Mouse (Mus musculus) cortical plate, adult 2 months (tissue): Measurements from ENCODE around the gene Radil. TPM values are rescaled to one million over a fixed set of nuclear protein-coding genes. Genes with fewer than 3 reads are reported as not detected.

Source experiments
- H3K27ac ChIP-seq: fragments of 200-500 bp; 2 replicates; pipeline ENCODE4 v1.5.1; 2012; ENCODE audit warnings: low read length, control low read depth, inconsistent platforms; ENCODE audit not compliant: insufficient read depth
- H3K4me1 ChIP-seq: fragments of 200-500 bp; 2 replicates; pipeline ENCODE4 v1.6.1; 2011; ENCODE audit warnings: low read length; ENCODE audit not compliant: control insufficient read depth, insufficient read depth
- H3K4me3 ChIP-seq: fragments of 200-500 bp; 2 replicates; pipeline ENCODE4 v1.5.1; 2011; ENCODE audit warnings: mild to moderate bottlenecking, low read length, control low read depth; ENCODE audit not compliant: insufficient read depth
- CTCF ChIP-seq: fragments of 200-500 bp; IDR thresholded peaks from 2 replicates; pipeline ENCODE4 v1.5.1; 2011; ENCODE audit warnings: mild to moderate bottlenecking, control low read depth, low read length; ENCODE audit not compliant: insufficient read depth; ENCODE audit errors: extremely low read depth
- POLR2A ChIP-seq: fragments of 200-500 bp; IDR thresholded peaks from 2 replicates; pipeline ENCODE4 v1.6.1; 2011; ENCODE audit warnings: mild to moderate bottlenecking, low read length, control low read depth; ENCODE audit not compliant: insufficient read depth; ENCODE audit errors: extremely low read depth
- polyA plus RNA-seq: library from polyadenylated mRNA; depleted of rRNA; stranded (reverse); fragments of >200 nt; gene quantifications from 2 replicates; pipeline ENCODE4 v1.2.3, GENCODE M21; 2012

Gene Radil
- polyA plus RNA-seq, 1 experiment, result 17.7 TPM

DNA sequence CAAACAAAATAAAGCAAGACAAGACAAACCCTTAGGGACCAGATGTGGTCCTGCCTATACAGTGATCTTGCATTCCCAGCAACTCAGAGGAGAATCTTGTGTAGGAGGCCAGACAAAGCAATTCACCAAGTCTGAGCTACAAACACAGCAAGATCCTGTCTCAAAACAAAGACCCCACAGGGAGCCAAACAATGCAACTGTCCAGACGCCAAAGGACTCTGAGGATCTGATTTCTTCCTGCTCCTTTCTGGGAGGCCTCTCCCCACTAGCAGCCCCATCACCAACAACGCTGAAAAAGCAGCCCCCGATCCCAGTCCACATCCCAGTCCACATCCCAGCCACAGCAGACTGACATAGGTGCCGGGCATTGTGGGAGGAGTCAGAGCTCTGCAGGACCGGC, 4.6 kb downstream of the Radil start:
- Histone ChIP-seq H3K27ac (no peak overlapping the region), H3K4me1 (no peaks in the 10 kb centered on the region; the same call in 1 of the 2 replicates), H3K4me3 (no peak overlapping the region)
- TF ChIP-seq POLR2A, result no peak

- no peak overlapping the region for H3K27ac ChIP-seq
- no peak overlapping the region for H3K4me3 ChIP-seq
- TF ChIP-seq CTCF, result no peak
- no peak for TF ChIP-seq POLR2A
- no peaks in the 10 kb centered on the region; the same call in 1 of the 2 replicates for H3K4me1 ChIP-seq
Observed at GRCm38 (mm10) chr5:142545014-142545795, 5.7 kb downstream of the Radil start.

- no peaks in the 10 kb centered on the region for H3K4me1 ChIP-seq
- no peak overlapping the region for H3K27ac ChIP-seq
- no peak for TF ChIP-seq POLR2A
- no peak overlapping the region for H3K4me3 ChIP-seq
Observed at GRCm38 (mm10) chr5:142537286-142537685, 13.6 kb downstream of the Radil start.

GRCm38 (mm10) chr5:142535388-142535787, 15.5 kb downstream of the Radil start:
- Histone ChIP-seq H3K4me3 (no peak overlapping the region), H3K27ac (no peak overlapping the region), H3K4me1 (no peaks in the 10 kb centered on the region)
- TF ChIP-seq CTCF (no peak), POLR2A (no peak)

- TF ChIP-seq CTCF, result no peak
- no peak for TF ChIP-seq POLR2A
- no peak within 1 kb of the TSS for H3K4me3 ChIP-seq
- H3K27ac ChIP-seq, result no peak within 1 kb of the TSS
- H3K4me1 ChIP-seq, result no peaks in the 10 kb centered on the region
Observed at GRCm38 (mm10) chr5:142529915-142530314, 21.0 kb downstream of the Radil start, which contains the start of gene Papolb. Gene Papolb, minus strand, starts transcription at chr5:142530076.

DNA sequence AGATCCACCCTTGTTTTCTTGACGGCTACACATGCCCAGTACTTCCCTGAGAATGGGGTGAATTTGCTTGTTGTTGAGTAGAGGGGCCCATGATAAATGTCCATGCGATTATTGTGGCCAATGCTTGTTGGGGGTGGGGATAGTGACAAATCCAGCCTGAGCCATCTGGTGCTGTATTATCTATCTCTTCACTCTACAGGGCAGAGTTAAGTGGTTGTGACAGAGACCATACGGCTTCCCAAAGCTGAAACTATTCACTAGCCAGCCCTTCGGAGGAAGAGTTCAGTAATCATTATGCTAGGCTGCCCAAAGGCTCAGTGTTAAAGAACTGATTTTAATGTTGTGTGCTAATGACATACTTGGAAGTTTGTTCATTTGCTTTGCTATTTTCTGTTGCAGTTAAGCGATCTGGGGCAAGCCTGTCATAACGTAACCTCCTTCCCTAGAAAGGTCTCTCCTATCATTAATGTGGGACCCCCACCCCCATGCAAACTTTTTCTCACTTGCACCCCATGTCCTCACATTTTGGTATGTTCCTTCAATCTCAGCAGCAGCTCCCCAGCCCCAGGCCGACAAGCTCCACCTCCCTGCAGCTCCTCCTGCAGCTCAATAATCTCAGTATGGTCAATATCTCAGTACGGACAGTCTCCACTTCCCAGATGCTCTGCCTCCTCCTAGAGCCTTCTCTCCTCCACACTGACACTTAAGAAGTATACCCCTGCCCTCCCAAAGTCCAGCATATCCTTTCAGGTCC, 26.0 kb downstream of the Radil start:
- Histone ChIP-seq H3K27ac (no peak overlapping the region), H3K4me3 (no peak overlapping the region), H3K4me1 (no peaks in the 10 kb centered on the region)
- TF ChIP-seq CTCF (no peak), POLR2A (no peak)

- H3K27ac ChIP-seq, result no peak overlapping the region
- H3K4me3 ChIP-seq, result no peak overlapping the region
- peaks cover 3% of the 10 kb centered on the region; the same call in 1 of the 2 replicates for H3K4me1 ChIP-seq
- TF ChIP-seq POLR2A (no peak), CTCF (no peak)
Observed at GRCm38 (mm10) chr5:142521195-142521866, 29.6 kb downstream of the Radil start.

- Histone ChIP-seq H3K27ac (no peak overlapping the region), H3K4me1 (peaks cover 3% of the 10 kb centered on the region; the same call in 1 of the 2 replicates), H3K4me3 (no peak overlapping the region)
- TF ChIP-seq POLR2A (no peak), CTCF (no peak)
Observed at GRCm38 (mm10) chr5:142520360-142520759, 30.5 kb downstream of the Radil start.

- Histone ChIP-seq H3K4me3 (no peak overlapping the region), H3K4me1 (peaks cover 3% of the 10 kb centered on the region; the same call in 1 of the 2 replicates), H3K27ac (no peak overlapping the region)
- TF ChIP-seq POLR2A, result no peak
- no peak for TF ChIP-seq CTCF
Observed at GRCm38 (mm10) chr5:142518973-142519372, 31.9 kb downstream of the Radil start.
